Mouse (Mus musculus) right cerebral cortex, adult 2 months (tissue): ENCODE results near the gene Olfr623.

ENCODE experiments used
- DNase-seq, 2 experiments: peaks; one replicate each; pipeline ENCODE4 v3.0.0; 2021 to 2022; ENCODE audit warnings: low spot score in 2 of 2

The Olfr623 gene

DNA sequence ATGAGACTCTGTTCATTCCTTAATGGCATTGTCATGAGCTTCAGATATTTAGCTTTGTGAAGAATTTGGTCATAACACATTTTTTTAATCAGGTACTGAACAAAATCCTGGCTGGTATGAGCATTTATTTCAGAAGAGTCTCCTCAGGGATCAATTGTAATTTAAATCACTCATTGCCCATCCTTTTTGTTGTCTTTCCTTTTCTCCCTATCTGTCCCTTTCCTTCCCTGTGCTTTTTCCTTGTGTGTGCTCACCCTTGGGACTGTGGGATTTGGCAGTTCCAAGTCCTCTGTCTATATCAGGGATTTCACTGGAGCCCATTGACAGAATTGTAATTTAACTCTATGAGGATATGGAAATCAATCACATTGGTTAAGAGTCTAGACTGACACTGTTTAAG is at the start of gene Olfr623:
TSS of gene Olfr623 (minus strand) at position 101 of the 400 bp plus-strand sequence.
- DNase-seq: no peak

GRCm38 (mm10) chr7:103712024-103712423 is 48.5 kb upstream of the Olfr623 start:
- no peak for DNase-seq

DNA sequence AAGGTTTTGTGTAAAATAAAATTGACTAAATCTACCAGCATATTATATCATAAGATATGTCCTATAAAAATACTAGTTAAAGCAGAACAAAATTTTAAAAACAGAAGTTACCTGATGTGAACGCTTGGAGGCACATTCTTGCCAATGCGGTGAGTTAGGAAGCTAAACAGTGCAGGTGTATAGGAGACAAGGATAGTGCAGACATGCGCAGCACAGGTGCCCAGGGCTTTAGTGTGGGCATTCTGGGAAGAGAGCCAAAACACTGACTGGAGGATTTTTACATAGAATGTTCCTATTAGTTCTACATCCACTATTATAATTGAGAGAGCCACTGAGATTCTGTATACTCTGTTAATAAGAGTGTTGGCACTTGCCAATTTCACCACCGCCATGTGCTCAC is 36.0 kb upstream of the Olfr623 start:
- no peak for DNase-seq

- no peak for DNase-seq
Measured at GRCm38 (mm10) chr7:103682420-103682819, 18.9 kb upstream of the Olfr623 start, which contains the start of gene Olfr625-ps1. Gene Olfr625-ps1 (plus strand): TSS chr7:103682720.

DNA sequence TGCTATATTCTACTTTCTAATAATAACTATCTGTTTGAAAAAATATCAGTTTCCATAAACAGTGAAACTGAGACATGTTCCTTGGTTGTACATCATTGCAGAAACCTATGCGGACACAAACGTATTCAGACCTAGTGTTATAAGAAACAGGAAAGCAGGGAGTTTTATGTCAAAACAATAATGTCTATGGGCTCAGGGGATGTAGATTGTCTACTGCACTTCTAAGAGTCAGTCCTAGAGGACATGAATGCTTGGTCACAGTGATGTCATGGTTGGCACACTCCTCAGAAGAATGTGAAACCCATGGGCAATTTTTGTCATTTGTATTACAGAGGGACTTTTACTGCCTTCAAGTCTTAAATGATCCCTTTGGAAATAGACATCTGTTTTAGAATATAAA is 7.6 kb upstream of the Olfr623 start, which contains the start of gene Olfr624:
TSS of gene Olfr624 (minus strand) at position 101 of the 400 bp plus-strand sequence.
- DNase-seq: no peak

GRCm38 (mm10) chr7:103644070-103644469 is 19.4 kb downstream of the Olfr623 start:
- DNase-seq: no peak

GRCm38 (mm10) chr7:103642602-103643001 is 20.9 kb downstream of the Olfr623 start, which contains the start of gene Olfr622:
Gene Olfr622 (minus strand): TSS chr7:103642702.
- DNase-seq: no peak

- no peak for DNase-seq
Measured at GRCm38 (mm10) chr7:103636795-103637194, 26.7 kb downstream of the Olfr623 start.

DNA sequence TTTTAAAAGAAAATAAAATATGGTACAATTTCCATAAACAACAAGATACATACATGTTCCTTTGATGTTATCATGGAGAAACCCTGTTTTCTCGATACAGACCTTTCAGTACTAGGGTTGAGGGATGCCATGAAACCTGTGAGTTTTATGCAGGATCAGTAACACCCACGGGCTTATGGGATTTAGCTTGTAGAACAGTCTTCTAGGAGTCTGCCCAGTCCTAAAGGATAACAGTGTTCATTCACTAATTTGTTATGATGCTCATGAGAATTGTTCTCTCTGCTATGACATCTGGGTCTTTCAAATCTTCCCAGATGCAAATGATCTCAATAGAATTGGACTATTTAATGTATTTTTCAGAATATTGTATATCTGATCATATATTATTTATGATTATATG is 51.1 kb downstream of the Olfr623 start, which contains the start of gene Olfr620:
TSS of gene Olfr620 (minus strand) at position 101 of the 400 bp plus-strand sequence.
- no peak for DNase-seq
